Mouse (Mus musculus) neural tube, embryonic 15.5 days (tissue): ENCODE measurements around the gene Cbfb. TPM values are rescaled to one million over a fixed set of nuclear protein-coding genes. Genes with fewer than 3 reads are reported as not detected.

ENCODE experiments used
- ATAC-seq: fragments of 200-750 bp; cut with Nextera tagmentation; 2 replicates; pipeline ENCODE4 v1.8.0; 2017; ENCODE audit warnings: mild to moderate bottlenecking, moderate TSS enrichment, moderate library complexity; ENCODE audit not compliant: low FRiP score
- H3K27ac ChIP-seq: fragments of 300-500 bp; sonication (generic); replicated peaks from 2 replicates; pipeline ENCODE4 v1.5.1; 2015; ENCODE audit warnings: mild to moderate bottlenecking, inconsistent platforms
- H3K27me3 ChIP-seq: fragments of 300-500 bp; sonication (generic); replicated peaks from 2 replicates; pipeline ENCODE4 v1.6.1; 2015; ENCODE audit warnings: inconsistent platforms
- H3K36me3 ChIP-seq: fragments of 300-500 bp; sonication (generic); 2 replicates; pipeline ENCODE4 v1.6.1; 2015; ENCODE audit warnings: inconsistent platforms
- H3K4me1 ChIP-seq: fragments of 300-500 bp; sonication (generic); 2 replicates; pipeline ENCODE4 v1.6.1; 2015; ENCODE audit warnings: inconsistent platforms
- H3K4me2 ChIP-seq: fragments of 300-500 bp; sonication (generic); 2 replicates; pipeline ENCODE4 v1.6.1; 2015; ENCODE audit warnings: inconsistent platforms, mild to moderate bottlenecking, moderate library complexity
- H3K4me3 ChIP-seq: fragments of 300-500 bp; sonication (generic); replicated peaks from 2 replicates; pipeline ENCODE4 v1.5.1; 2015; ENCODE audit warnings: mild to moderate bottlenecking, inconsistent platforms
- H3K9ac ChIP-seq: fragments of 300-500 bp; sonication (generic); replicated peaks from 2 replicates; pipeline ENCODE4 v1.6.1; 2015; ENCODE audit warnings: mild to moderate bottlenecking, inconsistent platforms
- H3K9me3 ChIP-seq: fragments of 300-500 bp; sonication (generic); replicated peaks from 2 replicates; pipeline ENCODE4 v1.6.1; 2016; ENCODE audit warnings: inconsistent platforms
- WGBS: fragments of 180-500 bp; shearing (Covaris S2); methylation state at CpG from one replicate; pipeline ENCODE4 v1.1.7; 2015; ENCODE audit warnings: mixed read lengths; 5-methylcytosine and 5-hydroxymethylcytosine counted together
- polyA plus RNA-seq: library from polyadenylated mRNA; unstranded; fragments of >200 nt; fragmentation: Nextera tagmentation; extraction: Ambion mirVana; gene quantifications from 2 replicates; pipeline ENCODE4 v1.2.1, GENCODE M21; 2015

The Cbfb gene
- polyA plus RNA-seq, 1 experiment from 2014 or later: 34.0 TPM

DNA sequence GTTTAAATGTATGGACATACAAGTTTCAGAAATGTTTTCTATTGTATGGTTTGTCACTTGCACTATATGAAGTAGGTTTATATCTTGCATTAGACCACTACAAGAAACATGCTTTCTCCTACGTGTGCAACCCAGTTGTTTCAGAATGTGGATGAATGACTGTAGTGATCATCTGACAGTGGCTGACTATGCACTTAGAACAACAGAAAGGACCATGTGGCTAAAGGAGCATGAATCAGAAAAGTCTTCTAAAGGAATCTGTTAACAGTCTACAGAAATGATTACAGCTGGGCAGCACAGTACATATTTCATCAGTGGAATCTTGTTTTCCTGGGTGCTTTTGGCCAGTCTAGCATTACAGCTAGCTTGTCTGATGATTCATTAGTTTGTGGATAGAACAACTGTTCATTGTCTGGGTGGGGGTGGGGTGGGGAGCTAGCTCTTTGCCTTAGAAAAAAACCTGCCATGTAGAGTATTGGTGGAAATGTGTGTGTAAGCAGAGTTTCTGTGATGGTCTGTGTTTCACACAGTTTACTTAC is 16.1 kb downstream of the Cbfb start:
- Histone ChIP-seq H3K27ac (no peak overlapping the region), H3K4me1 (no peaks in the 10 kb centered on the region), H3K9ac (no peak overlapping the region), H3K9me3 (no peaks in the 10 kb centered on the region), H3K4me2 (no peak overlapping the region), H3K4me3 (no peak overlapping the region), H3K36me3 (no peaks in the 10 kb centered on the region), H3K27me3 (no peaks in the 10 kb centered on the region)
- WGBS: 69% methylated on average over 1 of the region's 1 CpGs
- ATAC-seq: no peak

DNA sequence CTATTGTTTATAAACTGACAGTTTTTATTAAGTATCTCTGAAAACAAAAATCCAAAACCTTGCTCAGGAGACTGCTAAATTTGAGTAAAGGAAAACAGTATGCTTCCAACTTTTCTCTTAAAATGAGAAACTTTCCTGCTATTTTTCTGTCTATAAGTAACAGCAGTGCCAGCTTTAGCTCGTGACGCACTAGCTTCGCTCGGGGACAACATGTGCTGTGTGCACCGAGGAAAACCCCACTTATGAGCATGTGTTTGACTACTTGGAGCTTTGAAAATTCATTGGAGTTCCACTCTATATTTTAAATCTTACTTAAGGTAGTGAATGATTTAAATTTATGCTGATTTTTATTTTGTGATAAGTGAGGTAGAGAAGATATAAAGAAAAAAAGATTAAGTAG is 21.7 kb downstream of the Cbfb start:
- no peak overlapping the region for H3K4me2 ChIP-seq
- no peaks in the 10 kb centered on the region for H3K4me1 ChIP-seq
- no peak overlapping the region for H3K9ac ChIP-seq
- no peaks in the 10 kb centered on the region for H3K27me3 ChIP-seq
- H3K36me3 ChIP-seq: peaks cover 22% of the 10 kb centered on the region
- H3K27ac ChIP-seq: no peak overlapping the region
- ATAC-seq: no peak
- WGBS: 96% methylated on average over 5 of the region's 5 CpGs
- H3K9me3 ChIP-seq: no peaks in the 10 kb centered on the region
- H3K4me3 ChIP-seq: no peak overlapping the region

- peak; percentile 28; the same call in 1 of the 2 replicates for ATAC-seq
- H3K4me2 ChIP-seq: no peak overlapping the region
- 58% methylated on average over 1 of the region's 1 CpGs for WGBS
- H3K36me3 ChIP-seq: peaks cover 8% of the 10 kb centered on the region; the same call in 1 of the 2 replicates
- no peak overlapping the region for H3K9ac ChIP-seq
- H3K27me3 ChIP-seq: no peaks in the 10 kb centered on the region
- H3K27ac ChIP-seq: no peak overlapping the region
- H3K9me3 ChIP-seq: no peaks in the 10 kb centered on the region
- no peak overlapping the region for H3K4me3 ChIP-seq
- peaks cover 5% of the 10 kb centered on the region for H3K4me1 ChIP-seq
These were observed 35.3 kb downstream of the Cbfb start for GRCm38 (mm10) chr8:105205748-105206147.

DNA sequence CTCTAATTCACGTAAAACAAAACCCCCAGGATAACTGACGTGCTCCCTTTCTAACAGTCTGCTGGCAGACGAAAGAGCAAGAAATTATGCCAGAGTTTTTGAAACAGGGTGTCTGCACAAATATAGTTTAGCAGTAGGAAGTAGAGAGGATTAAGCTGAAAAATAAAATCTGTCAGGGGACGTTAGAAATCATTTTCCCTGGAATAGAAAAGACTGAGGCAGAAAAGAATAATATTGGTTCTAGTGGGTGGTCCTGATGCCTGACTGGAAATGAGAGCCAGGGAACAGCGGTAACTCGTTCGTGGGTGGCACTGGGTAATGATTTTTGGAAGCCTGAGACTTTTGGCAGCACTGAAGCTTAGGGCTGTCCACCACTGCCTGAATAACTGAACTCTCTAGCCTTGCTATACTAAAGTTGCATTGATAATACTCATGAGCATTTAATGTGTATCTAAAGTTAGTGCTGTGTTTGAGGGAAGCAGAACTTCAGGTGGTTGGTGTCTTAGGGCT is 36.3 kb downstream of the Cbfb start:
- no peak for ATAC-seq
- Histone ChIP-seq H3K4me1 (peaks cover 5% of the 10 kb centered on the region), H3K27me3 (no peaks in the 10 kb centered on the region), H3K36me3 (peaks cover 6% of the 10 kb centered on the region; the same call in 1 of the 2 replicates), H3K9me3 (no peaks in the 10 kb centered on the region), H3K4me3 (no peak overlapping the region), H3K4me2 (no peak overlapping the region), H3K9ac (no peak overlapping the region), H3K27ac (no peak overlapping the region)
- WGBS: 74% methylated on average over 7 of the region's 7 CpGs

GRCm38 (mm10) chr8:105207675-105208273 is 37.3 kb downstream of the Cbfb start:
- 91% methylated on average over 2 of the region's 2 CpGs for WGBS
- Histone ChIP-seq H3K9ac (no peak overlapping the region), H3K9me3 (no peaks in the 10 kb centered on the region), H3K36me3 (peaks cover 6% of the 10 kb centered on the region; the same call in 1 of the 2 replicates), H3K4me3 (no peak overlapping the region), H3K4me1 (peaks cover 5% of the 10 kb centered on the region), H3K27me3 (no peaks in the 10 kb centered on the region), H3K4me2 (no peak overlapping the region), H3K27ac (no peak overlapping the region)
- no peak for ATAC-seq

DNA sequence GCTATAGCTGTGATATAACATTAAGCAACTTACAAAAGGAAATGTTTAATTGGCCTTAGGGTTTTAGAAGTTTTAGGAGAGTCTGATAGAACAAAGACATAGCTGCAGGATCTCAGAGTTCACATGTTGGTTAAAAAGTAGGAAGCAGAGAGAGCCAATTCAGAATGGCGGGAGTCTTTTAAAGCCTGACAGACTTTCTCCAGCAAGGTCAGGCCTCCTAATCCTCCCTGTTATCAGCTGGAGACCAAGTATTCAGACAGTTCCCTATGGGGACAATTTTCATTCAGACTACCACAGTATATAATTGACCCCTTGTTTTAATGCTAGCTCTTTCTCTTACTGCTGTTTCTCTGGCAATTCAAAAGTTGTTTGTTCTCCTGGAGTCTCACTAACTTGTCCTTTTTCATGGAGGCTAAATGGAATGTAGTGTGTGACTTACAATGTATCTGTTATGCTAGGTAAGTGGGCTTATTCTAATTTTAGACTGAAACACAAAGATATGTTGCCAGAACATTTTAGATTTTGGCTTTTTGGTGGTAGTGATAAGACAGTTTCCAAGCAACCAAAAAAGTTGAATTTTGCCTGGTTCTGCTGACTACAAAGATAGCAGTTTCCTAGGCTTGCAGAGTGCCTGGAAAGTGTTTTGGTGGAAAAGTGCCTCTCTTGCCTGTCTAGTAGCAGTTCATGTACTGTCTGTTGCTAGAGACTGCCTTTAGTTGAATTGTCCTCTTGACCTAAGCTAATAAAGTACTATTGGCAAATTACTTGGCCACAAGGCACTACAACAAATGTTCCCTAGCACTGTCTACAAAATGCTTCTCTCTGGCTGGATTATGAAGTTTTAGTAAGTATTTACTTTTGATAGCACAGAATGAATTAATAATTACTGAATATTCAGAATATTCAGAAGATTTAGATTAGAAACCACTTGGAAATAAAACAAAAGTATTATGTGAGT is 39.0 kb downstream of the Cbfb start:
- H3K27ac ChIP-seq: no peak overlapping the region
- 67% methylated on average over 1 of the region's 1 CpGs for WGBS

GRCm38 (mm10) chr8:105214104-105214503 is 43.6 kb downstream of the Cbfb start:
- Histone ChIP-seq H3K9me3 (no peaks in the 10 kb centered on the region), H3K9ac (no peak overlapping the region), H3K4me3 (no peak overlapping the region), H3K27me3 (no peaks in the 10 kb centered on the region), H3K4me1 (no peaks in the 10 kb centered on the region), H3K36me3 (no peaks in the 10 kb centered on the region), H3K27ac (no peak overlapping the region), H3K4me2 (no peak overlapping the region)
- 91% methylated on average over 5 of the region's 5 CpGs for WGBS
- ATAC-seq: no peak

More for the DNA sequence above, 39.0 kb downstream of the Cbfb start:
- H3K4me3 ChIP-seq: no peak overlapping the region
- ATAC-seq: no peak
- no peaks in the 10 kb centered on the region for H3K9me3 ChIP-seq
- no peak overlapping the region for H3K9ac ChIP-seq
- H3K4me1 ChIP-seq: peaks cover 5% of the 10 kb centered on the region
- H3K4me2 ChIP-seq: no peak overlapping the region
- 0 out of 2 replicates have a peak, but pooled peaks cover under 1% of the 10 kb centered on the region for H3K36me3 ChIP-seq
- no peaks in the 10 kb centered on the region for H3K27me3 ChIP-seq

- Histone ChIP-seq H3K9me3 (no peaks in the 10 kb centered on the region), H3K27me3 (no peaks in the 10 kb centered on the region), H3K36me3 (no peaks in the 10 kb centered on the region), H3K4me1 (no peaks in the 10 kb centered on the region), H3K9ac (no peak overlapping the region), H3K4me3 (no peak overlapping the region), H3K27ac (no peak overlapping the region), H3K4me2 (no peak overlapping the region)
- peak; percentile 35; the same call in 1 of the 2 replicates for ATAC-seq
- WGBS: 82% methylated on average over 5 of the region's 5 CpGs
These were observed 47.5 kb downstream of the Cbfb start for GRCm38 (mm10) chr8:105217926-105218522.

- WGBS: 68% methylated on average over 7 of the region's 7 CpGs
- H3K4me1 ChIP-seq: peaks cover 25% of the 10 kb centered on the region
- H3K27ac ChIP-seq: peak overlapping the region; percentile 89
- ATAC-seq: no peak
- H3K27me3 ChIP-seq: no peaks in the 10 kb centered on the region
- no peak overlapping the region for H3K9ac ChIP-seq
- H3K36me3 ChIP-seq: no peaks in the 10 kb centered on the region
- H3K4me2 ChIP-seq: peak overlapping the region; percentile 89
- H3K4me3 ChIP-seq: no peak overlapping the region
- H3K9me3 ChIP-seq: no peaks in the 10 kb centered on the region
These were observed 53.4 kb downstream of the Cbfb start for GRCm38 (mm10) chr8:105223850-105224249.

DNA sequence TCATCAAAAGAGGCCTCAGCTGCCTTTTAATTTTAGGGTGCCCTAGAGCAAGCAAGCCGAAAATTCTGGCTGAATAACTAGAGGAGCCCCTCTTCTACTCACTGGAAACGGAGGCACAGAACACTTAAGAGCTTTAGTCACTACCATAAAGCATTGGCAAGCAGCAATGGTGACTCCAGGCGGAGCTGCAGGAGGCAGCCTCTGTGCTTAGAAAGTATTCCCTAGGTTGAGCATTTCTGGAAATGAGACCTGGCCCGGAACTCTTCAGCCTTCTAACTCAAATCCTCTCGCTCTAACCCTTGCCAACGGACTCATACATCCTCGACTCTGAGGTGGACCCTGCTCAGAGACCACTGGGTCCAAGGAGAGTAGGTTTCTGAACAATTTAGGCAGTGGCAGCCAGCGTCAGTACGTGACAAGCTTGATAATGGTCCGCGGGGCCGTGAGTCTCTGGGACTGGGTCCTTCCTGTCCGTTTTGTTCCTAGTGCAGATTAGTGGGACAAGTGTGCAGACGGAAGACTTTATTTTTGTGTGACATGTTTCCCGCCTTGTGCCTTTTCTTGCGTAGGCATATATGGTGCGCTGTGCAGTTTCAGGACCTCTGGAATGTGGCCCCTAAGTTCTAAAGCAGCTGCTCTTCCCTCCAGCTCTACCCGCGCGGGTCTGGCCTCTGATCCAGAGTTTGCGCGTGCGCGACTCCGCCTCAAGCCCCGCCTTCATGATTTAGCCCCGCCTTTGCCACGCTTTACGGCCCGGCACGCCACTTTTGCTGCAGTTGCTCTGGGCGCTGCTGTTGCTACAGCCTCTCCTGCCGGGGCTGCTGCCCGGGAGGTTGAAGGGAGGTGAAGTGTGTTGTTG is 54.2 kb downstream of the Cbfb start, which contains the start of gene D230025D16Rik:
Gene D230025D16Rik, plus strand, starts transcription at position 733 of the 859 bp plus-strand sequence.
- H3K9ac ChIP-seq: peak within 1 kb of the TSS; percentile 95
- H3K4me1 ChIP-seq: peaks cover 25% of the 10 kb centered on the region
- H3K27me3 ChIP-seq: no peaks in the 10 kb centered on the region
- H3K9me3 ChIP-seq: no peaks in the 10 kb centered on the region
- H3K4me3 ChIP-seq: peak within 1 kb of the TSS; percentile 98
- peak within 1 kb of the TSS; percentile 89 for H3K4me2 ChIP-seq
- peak; percentile 95 for ATAC-seq
- H3K27ac ChIP-seq: peak within 1 kb of the TSS; percentile 89
- H3K36me3 ChIP-seq: no peaks in the 10 kb centered on the region
- WGBS: 1% methylated on average over 34 of the region's 34 CpGs
